Comparison of ENCODE assay signal across 7 mouse cellular contexts in genomic region chr2:32852156-32852555, GRCm38 (mm10). TPM values are rescaled to one million over a fixed set of nuclear protein-coding genes. Genes with fewer than 3 reads are reported as not detected.
DNase-seq lines count a peak whose midpoint lies in the region; ATAC-seq and TF ChIP-seq lines count a peak whose summit lies in the region.

No protein-coding gene starts in this region.

- no peak overlapping the region for H3K27ac ChIP-seq in ES-Bruce4 (ENCODE audit: insufficient read depth, low read length)
- no peak overlapping the region for H3K27ac ChIP-seq in embryonic facial prominence, embryonic 15.5 days (replicated peaks)
- no peak overlapping the region for H3K27ac ChIP-seq in intestine, embryonic 16.5 days (ENCODE audit: low read length)
- H3K27ac ChIP-seq in limb, embryonic 11.5 days (replicated peaks; ENCODE audit: low read depth, low read length): no peak overlapping the region
- no peak overlapping the region for H3K27ac ChIP-seq in thymus, adult 2 months (ENCODE audit: control insufficient read depth, insufficient read depth, low read length)

- DNase-seq in WW6 (ENCODE audit: low read depth, low spot score): peak; percentile 79
- peak; percentile 49 for DNase-seq in limb, embryonic 11.5 days (ENCODE audit: low spot score)
- peak; percentile 63 for DNase-seq in thymus, adult 2 months

- no peak for TF ChIP-seq POLR2A in ES-Bruce4 (IDR thresholded peaks at IDR 0.05; ENCODE audit: insufficient read depth, low read length)
- TF ChIP-seq POLR2A in myocyte (IDR thresholded peaks at IDR 0.05; ENCODE audit: insufficient read length, low read depth): no peak
- no peak for TF ChIP-seq POLR2A in thymus, adult 2 months (IDR thresholded peaks at IDR 0.05; ENCODE audit: control insufficient read depth, extremely low read depth, insufficient read depth, low read length, poor library complexity)

- no peaks in the 10 kb centered on the region for H3K79me2 ChIP-seq in myocyte (ENCODE audit: control insufficient read depth, insufficient read depth)

- no peak for ATAC-seq in embryonic facial prominence, embryonic 15.5 days (ENCODE audit: insufficient number of reproducible peaks, low FRiP score, low TSS enrichment, low read depth)
- ATAC-seq in intestine, embryonic 16.5 days: peak; percentile 59; the same call in 1 of the 2 replicates
- no peak for ATAC-seq in limb, embryonic 11.5 days (ENCODE audit: insufficient number of reproducible peaks, low FRiP score, low TSS enrichment, low read depth)

- TF ChIP-seq CTCF in ES-Bruce4 (IDR thresholded peaks at IDR 0.05; ENCODE audit: low read depth, low read length): peak; percentile 68
- TF ChIP-seq CTCF in thymus, adult 2 months (IDR thresholded peaks at IDR 0.05; ENCODE audit: borderline replicate concordance, control insufficient read depth, extremely low read depth, insufficient read depth, low read length, poor library complexity): peak; percentile 68; the same call in 1 of the 2 replicates

- H3K9me3 ChIP-seq in ES-Bruce4 (replicated peaks; ENCODE audit: control insufficient read depth, insufficient read depth, low read length, poor library complexity, severe bottlenecking): no peaks in the 10 kb centered on the region
- no peaks in the 10 kb centered on the region for H3K9me3 ChIP-seq in embryonic facial prominence, embryonic 15.5 days (replicated peaks)
- H3K9me3 ChIP-seq in intestine, embryonic 16.5 days (ENCODE audit: control insufficient read depth, low read length): no peaks in the 10 kb centered on the region
- no peaks in the 10 kb centered on the region for H3K9me3 ChIP-seq in limb, embryonic 11.5 days (ENCODE audit: control insufficient read depth, low read length)

- H3K4me3 ChIP-seq in ES-Bruce4 (ENCODE audit: low read depth, low read length): peak overlapping the region; percentile 13
- H3K4me3 ChIP-seq in embryonic facial prominence, embryonic 15.5 days (replicated peaks): no peak overlapping the region
- no peak overlapping the region for H3K4me3 ChIP-seq in intestine, embryonic 16.5 days (ENCODE audit: low read length)
- no peak overlapping the region for H3K4me3 ChIP-seq in limb, embryonic 11.5 days (ENCODE audit: low read depth, low read length)
- H3K4me3 ChIP-seq in myocyte: no peak overlapping the region
- H3K4me3 ChIP-seq in thymus, adult 2 months (ENCODE audit: control insufficient read depth, insufficient read depth, low read length): no peak overlapping the region

- 0 out of 2 replicates have a peak, but pooled peaks have one; percentile 38 for TF ChIP-seq EP300 in ES-Bruce4 (IDR thresholded peaks at IDR 0.05; ENCODE audit: insufficient read depth, low read depth, low read length)

- no peaks in the 10 kb centered on the region for H3K27me3 ChIP-seq in ES-Bruce4 (ENCODE audit: control insufficient read depth, insufficient read depth, low read length, poor library complexity, severe bottlenecking)
- peaks cover 13% of the 10 kb centered on the region for H3K27me3 ChIP-seq in embryonic facial prominence, embryonic 15.5 days
- no peaks in the 10 kb centered on the region for H3K27me3 ChIP-seq in intestine, embryonic 16.5 days (replicated peaks; ENCODE audit: control insufficient read depth, insufficient read depth, low read length)
- H3K27me3 ChIP-seq in limb, embryonic 11.5 days (ENCODE audit: control insufficient read depth, insufficient read depth, low read length): 0 out of 2 replicates have a peak, but pooled peaks cover 3% of the 10 kb centered on the region
- H3K27me3 ChIP-seq in myocyte (ENCODE audit: control insufficient read depth, insufficient read depth, insufficient read length): no peaks in the 10 kb centered on the region
- no peaks in the 10 kb centered on the region for H3K27me3 ChIP-seq in thymus, adult 2 months (ENCODE audit: control insufficient read depth, insufficient read depth, low read length)

- H3K4me2 ChIP-seq in embryonic facial prominence, embryonic 15.5 days (replicated peaks): peak overlapping the region; percentile 3; the same call in 1 of the 2 replicates
- peak overlapping the region; percentile 28; the same call in 1 of the 2 replicates for H3K4me2 ChIP-seq in intestine, embryonic 16.5 days (ENCODE audit: low read depth, low read length)
- H3K4me2 ChIP-seq in limb, embryonic 11.5 days (ENCODE audit: low read depth, severe bottlenecking): no peak overlapping the region
- no peak overlapping the region for H3K4me2 ChIP-seq in myocyte (ENCODE audit: low read depth)

- no peaks in the 10 kb centered on the region for H3K36me3 ChIP-seq in ES-Bruce4 (ENCODE audit: control insufficient read depth, insufficient read depth, low read length, poor library complexity, severe bottlenecking)
- no peaks in the 10 kb centered on the region for H3K36me3 ChIP-seq in embryonic facial prominence, embryonic 15.5 days
- H3K36me3 ChIP-seq in intestine, embryonic 16.5 days (ENCODE audit: control insufficient read depth, insufficient read depth, low read length): no peaks in the 10 kb centered on the region
- H3K36me3 ChIP-seq in limb, embryonic 11.5 days (ENCODE audit: control insufficient read depth, insufficient read depth, low read length): no peaks in the 10 kb centered on the region
- no peaks in the 10 kb centered on the region for H3K36me3 ChIP-seq in myocyte (ENCODE audit: control insufficient read depth, insufficient read depth)
- no peaks in the 10 kb centered on the region for H3K36me3 ChIP-seq in thymus, adult 2 months (ENCODE audit: control insufficient read depth, insufficient read depth, low read length)

- no peak overlapping the region for H3ac ChIP-seq in myocyte (ENCODE audit: control insufficient read depth, insufficient read length)

- H3K4me1 ChIP-seq in ES-Bruce4 (ENCODE audit: control insufficient read depth, insufficient read depth, low read length): no peaks in the 10 kb centered on the region
- H3K4me1 ChIP-seq in embryonic facial prominence, embryonic 15.5 days: peaks cover 11% of the 10 kb centered on the region; the same call in 1 of the 2 replicates
- peaks cover 11% of the 10 kb centered on the region for H3K4me1 ChIP-seq in intestine, embryonic 16.5 days (ENCODE audit: control insufficient read depth, insufficient read depth, low read length)
- H3K4me1 ChIP-seq in limb, embryonic 11.5 days (ENCODE audit: control insufficient read depth, insufficient read depth, low read length): no peaks in the 10 kb centered on the region
- H3K4me1 ChIP-seq in thymus, adult 2 months (replicated peaks; ENCODE audit: control insufficient read depth, insufficient read depth, low read length): no peaks in the 10 kb centered on the region

- 0 out of 2 replicates have a peak overlapping the region, but pooled peaks have one; percentile 7 for H3K9ac ChIP-seq in ES-Bruce4 (ENCODE audit: low read depth, poor library complexity, severe bottlenecking)
- H3K9ac ChIP-seq in embryonic facial prominence, embryonic 15.5 days: no peak overlapping the region
- H3K9ac ChIP-seq in intestine, embryonic 16.5 days (ENCODE audit: low read depth, low read length): no peak overlapping the region
- no peak overlapping the region for H3K9ac ChIP-seq in limb, embryonic 11.5 days (ENCODE audit: low read length)

- 2% methylated on average over 20 of the region's 20 CpGs for WGBS in embryonic facial prominence, embryonic 15.5 days
- 2% methylated on average over 20 of the region's 20 CpGs for WGBS in intestine, embryonic 16.5 days
- WGBS in limb, embryonic 11.5 days: 3% methylated on average over 20 of the region's 20 CpGs
- 12% methylated on average over 20 of the region's 20 CpGs for WGBS in thymus, adult 2 months

TF ChIP-seq in myocyte, 11 proteins besides CTCF, POLR2A, EP300 and RAD21:
- TF ChIP-seq MYOD1 (IDR thresholded peaks at IDR 0.05; ENCODE audit: control insufficient read depth in 1 of 3, insufficient read length in 2 of 3, low read depth in 2 of 3) (no peak), USF1 (IDR thresholded peaks at IDR 0.05; ENCODE audit: low read depth) (peak; percentile 29)

RNA-seq across cellular contexts. Expression of gene Stxbp1, which starts 5.1 kb away (rescaled TPM):
- polyA plus RNA-seq in ES-Bruce4 (2011; ENCODE audit: insufficient read depth, insufficient read length, low read depth, missing spikeins) (21.1 and 22.0 TPM in 2 replicates), myocyte (2012; fragmentation: generic; extraction: Trizol) (32.2 TPM)
- 21.5 and 22.3 TPM in 2 replicates for polyA plus RNA-seq in embryonic facial prominence, embryonic 15.5 days (2015; fragmentation: Nextera tagmentation; extraction: Ambion mirVana)
- polyA plus RNA-seq in intestine, embryonic 16.5 days (2015; fragmentation: Nextera tagmentation; extraction: Ambion mirVana): 18.1 TPM in 2 replicates
- 15.2 and 17.7 TPM in 2 replicates for polyA plus RNA-seq in limb, embryonic 11.5 days (2014; fragmentation: Nextera tagmentation; extraction: Ambion mirVana)
- 6.6 and 8.3 TPM in 2 replicates for polyA plus RNA-seq in thymus, adult 2 months (2012; rRNA removed)

RNA-seq across cellular contexts. Expression of gene Fam129b, which starts 23.8 kb away (rescaled TPM):
- polyA plus RNA-seq in ES-Bruce4 (2011; ENCODE audit: insufficient read depth, insufficient read length, low read depth, missing spikeins): 65.5 and 71.6 TPM in 2 replicates
- 103 and 111 TPM in 2 replicates for polyA plus RNA-seq in embryonic facial prominence, embryonic 15.5 days (2015; fragmentation: Nextera tagmentation; extraction: Ambion mirVana)
- polyA plus RNA-seq in intestine, embryonic 16.5 days (2015; fragmentation: Nextera tagmentation; extraction: Ambion mirVana): 35.4 and 37.8 TPM in 2 replicates
- 18.6 and 23.2 TPM in 2 replicates for polyA plus RNA-seq in limb, embryonic 11.5 days (2014; fragmentation: Nextera tagmentation; extraction: Ambion mirVana)
- 204 TPM for polyA plus RNA-seq in myocyte (2012; fragmentation: generic; extraction: Trizol)
- 20.8 and 22.9 TPM in 2 replicates for polyA plus RNA-seq in thymus, adult 2 months (2012; rRNA removed)

Comparison
In these comparisons a context has a peak if more than half of its experiments do, and no peak if none do; other contexts are left out.
1. H3K4me2 ChIP-seq: peak in embryonic facial prominence, embryonic 15.5 days (single experiment) and intestine, embryonic 16.5 days (single experiment); none in limb, embryonic 11.5 days (single experiment) and myocyte (single experiment).
2. Peak in every context shown above with its lines, with median percentiles within 50 percentile points of each other: DNase-seq.